Comparison of ENCODE assay signal across 8 mouse cellular contexts in the genomic region with DNA sequence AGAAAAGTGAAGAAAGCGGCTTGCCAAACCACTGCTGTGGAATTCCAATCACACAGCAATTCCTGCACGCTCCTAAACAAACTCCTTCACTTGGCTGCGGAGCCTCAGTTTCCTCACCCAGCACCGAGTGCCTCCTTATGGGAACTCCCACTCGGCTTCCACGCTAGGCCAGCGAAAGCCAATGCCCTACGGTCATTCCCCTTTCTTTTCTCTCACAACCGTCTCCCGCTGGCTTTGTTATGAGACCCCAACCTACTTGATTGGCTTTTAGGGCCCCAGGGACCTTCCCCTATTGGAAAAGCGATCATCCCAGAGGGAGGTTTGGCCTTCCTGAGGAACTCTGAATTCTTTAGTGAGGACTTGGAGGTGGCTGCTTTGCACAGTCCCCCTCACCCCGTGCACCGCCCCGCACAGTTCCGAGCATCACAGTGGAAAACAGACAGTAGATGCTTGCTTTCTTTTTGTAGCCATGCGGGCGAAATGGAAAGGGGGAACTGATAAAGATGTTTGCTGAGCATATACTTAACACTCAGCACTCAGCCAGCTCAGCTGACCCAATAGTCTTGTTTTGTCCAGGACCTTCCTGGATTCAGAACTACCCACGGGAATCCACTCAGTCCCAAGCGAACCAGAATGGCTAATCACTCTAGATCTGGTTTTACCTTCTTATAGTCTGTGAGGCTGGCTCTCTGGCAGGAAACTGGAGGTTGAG. TPM values are rescaled to one million over a fixed set of nuclear protein-coding genes. Genes with fewer than 3 reads are reported as not detected.
DNase-seq lines count a peak whose midpoint lies in the region; ATAC-seq lines count a peak whose summit lies in the region.

No protein-coding gene starts in this region.

- peak overlapping the region; percentile 94 for H3K4me2 ChIP-seq in kidney, embryonic 16.5 days (replicated peaks; ENCODE audit: low read depth, low read length)
- peak overlapping the region; percentile 93 for H3K4me2 ChIP-seq in intestine, embryonic 15.5 days (replicated peaks)
- H3K4me2 ChIP-seq in neural tube, embryonic 12.5 days (replicated peaks), result peak overlapping the region; percentile 75

- peak overlapping the region; percentile 51 for H3K4me3 ChIP-seq in kidney, embryonic 16.5 days (ENCODE audit: low read length)
- peak overlapping the region; percentile 66 for H3K4me3 ChIP-seq in embryonic facial prominence, embryonic 10.5 days
- peak overlapping the region; percentile 44 for H3K4me3 ChIP-seq in intestine, embryonic 15.5 days (replicated peaks)
- H3K4me3 ChIP-seq in neural tube, embryonic 12.5 days, result peak overlapping the region; percentile 47

- ATAC-seq in kidney, embryonic 16.5 days (ENCODE audit: low FRiP score, low TSS enrichment), result no peak
- no peak for ATAC-seq in intestine, embryonic 15.5 days
- peak; percentile 27; the same call in 1 of the 2 replicates for ATAC-seq in neural tube, embryonic 12.5 days (ENCODE audit: low FRiP score, low read depth)
- no peak for ATAC-seq in erythroid progenitor cell, adult 5-6 weeks (replicated peaks; ENCODE audit: low FRiP score, poor library complexity, severe bottlenecking)

- DNase-seq in kidney, adult 9 months, result no peak
- DNase-seq in embryonic facial prominence, embryonic 10.5 days (ENCODE audit: low spot score), result no peak
- no peak for DNase-seq in cerebellum, postnatal 25 days
- DNase-seq in layer of hippocampus, adult 8-10 months (ENCODE audit: low spot score in 2 of 2), result no peak

- H3K27ac ChIP-seq in kidney, embryonic 16.5 days (ENCODE audit: low read length), result no peak overlapping the region
- H3K27ac ChIP-seq in embryonic facial prominence, embryonic 10.5 days (replicated peaks), result peak overlapping the region; percentile 80; the same call in 1 of the 2 replicates
- no peak overlapping the region for H3K27ac ChIP-seq in intestine, embryonic 15.5 days
- H3K27ac ChIP-seq in neural tube, embryonic 12.5 days, result no peak overlapping the region

- H3K9me3 ChIP-seq in kidney, embryonic 16.5 days (ENCODE audit: low read length), result no peaks in the 10 kb centered on the region
- no peaks in the 10 kb centered on the region for H3K9me3 ChIP-seq in embryonic facial prominence, embryonic 10.5 days
- H3K9me3 ChIP-seq in intestine, embryonic 15.5 days, result no peaks in the 10 kb centered on the region
- H3K9me3 ChIP-seq in neural tube, embryonic 12.5 days, result no peaks in the 10 kb centered on the region

- H3K4me1 ChIP-seq in kidney, embryonic 16.5 days (ENCODE audit: insufficient read depth, low read length), result peaks cover 51% of the 10 kb centered on the region
- H3K4me1 ChIP-seq in embryonic facial prominence, embryonic 10.5 days, result peaks cover 68% of the 10 kb centered on the region
- peaks cover 41% of the 10 kb centered on the region for H3K4me1 ChIP-seq in intestine, embryonic 15.5 days (replicated peaks)
- H3K4me1 ChIP-seq in neural tube, embryonic 12.5 days, result peaks cover 28% of the 10 kb centered on the region

- peak overlapping the region; percentile 62 for H3K9ac ChIP-seq in kidney, embryonic 16.5 days (replicated peaks; ENCODE audit: low read length)
- H3K9ac ChIP-seq in intestine, embryonic 15.5 days, result peak overlapping the region; percentile 48
- H3K9ac ChIP-seq in neural tube, embryonic 12.5 days, result peak overlapping the region; percentile 44; the same call in 1 of the 2 replicates

- WGBS in kidney, embryonic 16.5 days, result 13% methylated on average over 19 of the region's 19 CpGs
- WGBS in embryonic facial prominence, embryonic 10.5 days, result 2% methylated on average over 19 of the region's 19 CpGs
- WGBS in intestine, embryonic 15.5 days, result 14% methylated on average over 19 of the region's 19 CpGs
- 3% methylated on average over 19 of the region's 19 CpGs for WGBS in neural tube, embryonic 12.5 days

- H3K36me3 ChIP-seq in kidney, embryonic 16.5 days (ENCODE audit: insufficient read depth, low read length), result no peaks in the 10 kb centered on the region
- no peaks in the 10 kb centered on the region for H3K36me3 ChIP-seq in embryonic facial prominence, embryonic 10.5 days (replicated peaks)
- H3K36me3 ChIP-seq in intestine, embryonic 15.5 days, result no peaks in the 10 kb centered on the region
- no peaks in the 10 kb centered on the region for H3K36me3 ChIP-seq in neural tube, embryonic 12.5 days

- peaks cover 22% of the 10 kb centered on the region for H3K27me3 ChIP-seq in kidney, embryonic 16.5 days (ENCODE audit: insufficient read depth, low read length)
- peaks cover 71% of the 10 kb centered on the region for H3K27me3 ChIP-seq in embryonic facial prominence, embryonic 10.5 days (replicated peaks; ENCODE audit: low read depth, poor library complexity, severe bottlenecking)
- H3K27me3 ChIP-seq in intestine, embryonic 15.5 days (replicated peaks), result peaks cover 30% of the 10 kb centered on the region
- peaks cover 37% of the 10 kb centered on the region for H3K27me3 ChIP-seq in neural tube, embryonic 12.5 days (replicated peaks)

RNA-seq across cellular contexts. Expression of gene Pltp, which starts 0.5 kb away (rescaled TPM):
- 44.8 and 47.5 TPM in 2 replicates for polyA plus RNA-seq in kidney, embryonic 16.5 days (2015; fragmentation: Nextera tagmentation; extraction: Ambion mirVana)
- 36.7 and 40.7 TPM in 2 replicates for polyA plus RNA-seq in embryonic facial prominence, embryonic 10.5 days (2016; fragmentation: Nextera tagmentation; extraction: Ambion mirVana)
- polyA plus RNA-seq in intestine, embryonic 15.5 days (2015; fragmentation: Nextera tagmentation; extraction: Ambion mirVana), result 28.7 and 29.5 TPM in 2 replicates
- 87.9 and 93.1 TPM in 2 replicates for polyA plus RNA-seq in neural tube, embryonic 12.5 days (2016; fragmentation: Nextera tagmentation; extraction: Ambion mirVana)
- total RNA-seq in erythroid progenitor cell, adult 5-6 weeks (2015; ENCODE audit: low replicate concordance), result 1.3 and 5.0 TPM in 2 replicates
- 0.23 TPM in 1 of 2 replicates, not detected in the other for total RNA-seq in erythroid progenitor cell, adult 5-6 weeks (2017; ENCODE audit: low replicate concordance)
- 100 to 1,000 TPM in 2 of 4 experiments, 10 to 100 TPM in 2; 81.0 to 114 (median 96.0) TPM for total RNA-seq in layer of hippocampus, adult 8-10 months (2022)

RNA-seq across cellular contexts. Expression of gene Pcif1, which starts 21.1 kb away (rescaled TPM):
- polyA plus RNA-seq in kidney, embryonic 16.5 days (2015; fragmentation: Nextera tagmentation; extraction: Ambion mirVana), result 74.9 and 79.7 TPM in 2 replicates
- polyA plus RNA-seq in embryonic facial prominence, embryonic 10.5 days (2016; fragmentation: Nextera tagmentation; extraction: Ambion mirVana), result 77.2 and 81.2 TPM in 2 replicates
- 63.6 and 65.5 TPM in 2 replicates for polyA plus RNA-seq in intestine, embryonic 15.5 days (2015; fragmentation: Nextera tagmentation; extraction: Ambion mirVana)
- 83.4 and 86.4 TPM in 2 replicates for polyA plus RNA-seq in neural tube, embryonic 12.5 days (2016; fragmentation: Nextera tagmentation; extraction: Ambion mirVana)
- 57.7 and 71.3 TPM in 2 replicates for total RNA-seq in erythroid progenitor cell, adult 5-6 weeks (2015; ENCODE audit: low replicate concordance)
- 36.3 and 42.7 TPM in 2 replicates for total RNA-seq in erythroid progenitor cell, adult 5-6 weeks (2017; ENCODE audit: low replicate concordance)
- total RNA-seq in layer of hippocampus, adult 8-10 months (2022), result 10 to 100 TPM; 40.5 to 62.8 (median 49.0) TPM

RNA-seq across cellular contexts. Expression of gene Neurl2, which starts 24.7 kb away (rescaled TPM):
- polyA plus RNA-seq in kidney, embryonic 16.5 days (2015; fragmentation: Nextera tagmentation; extraction: Ambion mirVana), result 8.8 and 9.0 TPM in 2 replicates
- polyA plus RNA-seq in embryonic facial prominence, embryonic 10.5 days (2016; fragmentation: Nextera tagmentation; extraction: Ambion mirVana), result 4.8 and 5.4 TPM in 2 replicates
- polyA plus RNA-seq in intestine, embryonic 15.5 days (2015; fragmentation: Nextera tagmentation; extraction: Ambion mirVana), result 6.8 and 7.4 TPM in 2 replicates
- polyA plus RNA-seq in neural tube, embryonic 12.5 days (2016; fragmentation: Nextera tagmentation; extraction: Ambion mirVana), result 4.5 and 5.6 TPM in 2 replicates
- not detected in 2 replicates for total RNA-seq in erythroid progenitor cell, adult 5-6 weeks (2015; ENCODE audit: low replicate concordance)
- 1.2 TPM in 1 of 2 replicates, not detected in the other for total RNA-seq in erythroid progenitor cell, adult 5-6 weeks (2017; ENCODE audit: low replicate concordance)
- 1 to 10 TPM; 1.6 to 4.9 (median 3.6) TPM for total RNA-seq in layer of hippocampus, adult 8-10 months (2022)

RNA-seq across cellular contexts. Expression of gene Ctsa, which starts 25.3 kb away (rescaled TPM):
- polyA plus RNA-seq in kidney, embryonic 16.5 days (2015; fragmentation: Nextera tagmentation; extraction: Ambion mirVana), result 206 and 211 TPM in 2 replicates
- polyA plus RNA-seq in embryonic facial prominence, embryonic 10.5 days (2016; fragmentation: Nextera tagmentation; extraction: Ambion mirVana), result 95.8 and 100 TPM in 2 replicates
- polyA plus RNA-seq in intestine, embryonic 15.5 days (2015; fragmentation: Nextera tagmentation; extraction: Ambion mirVana), result 266 and 277 TPM in 2 replicates
- polyA plus RNA-seq in neural tube, embryonic 12.5 days (2016; fragmentation: Nextera tagmentation; extraction: Ambion mirVana), result 105 and 114 TPM in 2 replicates
- total RNA-seq in erythroid progenitor cell, adult 5-6 weeks (2015; ENCODE audit: low replicate concordance), result 34.0 and 35.3 TPM in 2 replicates
- 38.9 and 43.0 TPM in 2 replicates for total RNA-seq in erythroid progenitor cell, adult 5-6 weeks (2017; ENCODE audit: low replicate concordance)
- 100 to 1,000 TPM in 3 of 4 experiments, 10 to 100 TPM in 1; 96.9 to 242 (median 147) TPM for total RNA-seq in layer of hippocampus, adult 8-10 months (2022)

RNA-seq across cellular contexts. Expression of gene Spata25, which starts 29.7 kb away (rescaled TPM):
- not detected in 2 replicates for polyA plus RNA-seq in kidney, embryonic 16.5 days (2015; fragmentation: Nextera tagmentation; extraction: Ambion mirVana)
- polyA plus RNA-seq in embryonic facial prominence, embryonic 10.5 days (2016; fragmentation: Nextera tagmentation; extraction: Ambion mirVana), result not detected in 2 replicates
- not detected in 2 replicates for polyA plus RNA-seq in intestine, embryonic 15.5 days (2015; fragmentation: Nextera tagmentation; extraction: Ambion mirVana)
- polyA plus RNA-seq in neural tube, embryonic 12.5 days (2016; fragmentation: Nextera tagmentation; extraction: Ambion mirVana), result not detected in 2 replicates
- total RNA-seq in erythroid progenitor cell, adult 5-6 weeks (2015; ENCODE audit: low replicate concordance), result not detected in 2 replicates
- not detected in 2 replicates for total RNA-seq in erythroid progenitor cell, adult 5-6 weeks (2017; ENCODE audit: low replicate concordance)
- total RNA-seq in layer of hippocampus, adult 8-10 months (2022), result 1 to 10 TPM in 1 of 4 experiments, under 1 TPM in 1, not detected in 2; 0.54 to 1.3 TPM
